Mouse (Mus musculus) lung, embryonic 14.5 days (tissue): Measurements from ENCODE around the gene Sesn2. TPM values are rescaled to one million over a fixed set of nuclear protein-coding genes. Genes with fewer than 3 reads are reported as not detected.

Experiments
- ATAC-seq: fragments of 200-750 bp; cut with Nextera tagmentation; 2 replicates; pipeline ENCODE4 v1.8.0; 2017; ENCODE audit warnings: mild to moderate bottlenecking, moderate TSS enrichment, moderate library complexity; ENCODE audit not compliant: insufficient read depth
- DNase-seq: peaks from one replicate; pipeline ENCODE4 v3.0.0-alpha.2; 2015
- H3K27ac ChIP-seq: fragments of 300-500 bp; sonication (generic); 2 replicates; pipeline ENCODE4 v1.5.1; 2014; ENCODE audit warnings: low read depth, mild to moderate bottlenecking, moderate library complexity
- H3K27me3 ChIP-seq: fragments of 300-500 bp; sonication (generic); 2 replicates; pipeline ENCODE4 v1.6.1; 2014; ENCODE audit warnings: low read length, control low read depth; ENCODE audit not compliant: insufficient read depth
- H3K36me3 ChIP-seq: fragments of 300-500 bp; sonication (generic); 2 replicates; pipeline ENCODE4 v1.6.1; 2014; ENCODE audit warnings: control low read depth; ENCODE audit not compliant: insufficient read depth
- H3K4me1 ChIP-seq: fragments of 300-500 bp; sonication (generic); 2 replicates; pipeline ENCODE4 v1.6.1; 2014; ENCODE audit warnings: antibody characterized with exemption, control low read depth; ENCODE audit not compliant: insufficient read depth
- H3K4me2 ChIP-seq: fragments of 300-500 bp; sonication (generic); 2 replicates; pipeline ENCODE4 v1.6.1; 2014; ENCODE audit warnings: mild to moderate bottlenecking
- H3K4me3 ChIP-seq: fragments of 300-500 bp; sonication (generic); 2 replicates; pipeline ENCODE4 v1.5.1; 2014; ENCODE audit warnings: low read depth, low read length
- H3K9ac ChIP-seq: fragments of 300-500 bp; sonication (generic); 2 replicates; pipeline ENCODE4 v1.6.1; 2014
- H3K9me3 ChIP-seq: fragments of 300-500 bp; sonication (generic); 2 replicates; pipeline ENCODE4 v1.6.1; 2016; ENCODE audit warnings: low read depth, low read length, control low read depth
- CTCF ChIP-seq: IDR thresholded peaks from 2 replicates; pipeline ENCODE4 v1.5.1; 2016; ENCODE audit warnings: antibody characterized with exemption, low read depth
- WGBS: fragments of 180-500 bp; shearing (Covaris S2); extraction: QIAGEN DNeasy Blood & Tissue Kit; methylation state at CpG from one replicate; pipeline ENCODE4 v1.1.7; 2014; 5-methylcytosine and 5-hydroxymethylcytosine counted together
- polyA plus RNA-seq: library from polyadenylated mRNA; unstranded; fragments of >200 nt; fragmentation: Nextera tagmentation; extraction: Ambion mirVana; gene quantifications from 2 replicates; pipeline ENCODE4 v1.2.1, GENCODE M21; 2014

The Sesn2 gene
- polyA plus RNA-seq, 1 experiment from 2014 or later, result 8.6 TPM

- peak overlapping the region; percentile 96 for H3K4me2 ChIP-seq
- DNase-seq (no peak), ATAC-seq (no peak)
- H3K36me3 ChIP-seq, result no peaks in the 10 kb centered on the region
- 29% methylated on average over 14 of the region's 14 CpGs for WGBS
- H3K27ac ChIP-seq, result no peak overlapping the region
- H3K4me3 ChIP-seq, result no peak overlapping the region
- H3K27me3 ChIP-seq, result no peaks in the 10 kb centered on the region
- H3K9me3 ChIP-seq, result no peaks in the 10 kb centered on the region
- H3K9ac ChIP-seq, result no peak overlapping the region
- no peak for TF ChIP-seq CTCF
- peaks cover 7% of the 10 kb centered on the region for H3K4me1 ChIP-seq
Observed at GRCm38 (mm10) chr4:132513395-132514273, 3.3 kb upstream of the Sesn2 start.

GRCm38 (mm10) chr4:132512080-132512479 is 1.8 kb upstream of the Sesn2 start:
- DNase-seq, result no peak
- no peak for ATAC-seq
- Histone ChIP-seq H3K27me3 (no peaks in the 10 kb centered on the region), H3K4me2 (no peak overlapping the region), H3K9me3 (no peaks in the 10 kb centered on the region), H3K36me3 (no peaks in the 10 kb centered on the region), H3K4me1 (peaks cover 9% of the 10 kb centered on the region), H3K27ac (no peak overlapping the region), H3K9ac (no peak overlapping the region), H3K4me3 (no peak overlapping the region)
- TF ChIP-seq CTCF, result no peak
- WGBS, result 57% methylated on average over 3 of the region's 3 CpGs

- Histone ChIP-seq H3K9me3 (no peaks in the 10 kb centered on the region), H3K27ac (peak overlapping the region; percentile 91), H3K4me1 (peaks cover 9% of the 10 kb centered on the region), H3K36me3 (no peaks in the 10 kb centered on the region), H3K9ac (peak overlapping the region; percentile 74), H3K27me3 (no peaks in the 10 kb centered on the region), H3K4me3 (peak overlapping the region; percentile 82), H3K4me2 (peak overlapping the region; percentile 90)
- peak; percentile 85 for ATAC-seq
- WGBS, result under 1% methylated on average over 52 of the region's 52 CpGs
- peak; percentile 93 for DNase-seq
- TF ChIP-seq CTCF, result no peak
Observed at GRCm38 (mm10) chr4:132509621-132510296, 542 bp downstream of the Sesn2 start.

- DNase-seq (no peak), ATAC-seq (no peak)
- H3K4me3 ChIP-seq, result no peak overlapping the region
- peaks cover 5% of the 10 kb centered on the region for H3K4me1 ChIP-seq
- no peaks in the 10 kb centered on the region for H3K36me3 ChIP-seq
- no peak overlapping the region for H3K27ac ChIP-seq
- WGBS, result 45% methylated on average over 2 of the region's 2 CpGs
- no peak overlapping the region; the same call in 1 of the 2 replicates for H3K9ac ChIP-seq
- TF ChIP-seq CTCF, result no peak
- no peaks in the 10 kb centered on the region for H3K9me3 ChIP-seq
- H3K4me2 ChIP-seq, result peak overlapping the region; percentile 16
- no peaks in the 10 kb centered on the region for H3K27me3 ChIP-seq
Observed at GRCm38 (mm10) chr4:132507210-132507609, 3.1 kb downstream of the Sesn2 start.

GRCm38 (mm10) chr4:132506250-132506649 is 4.1 kb downstream of the Sesn2 start:
- no peak overlapping the region for H3K27ac ChIP-seq
- H3K9ac ChIP-seq, result no peak overlapping the region
- no peak overlapping the region for H3K4me3 ChIP-seq
- DNase-seq (no peak), ATAC-seq (no peak)
- H3K4me2 ChIP-seq, result no peak overlapping the region
- no peaks in the 10 kb centered on the region for H3K36me3 ChIP-seq
- H3K4me1 ChIP-seq, result peaks cover 5% of the 10 kb centered on the region
- no peaks in the 10 kb centered on the region for H3K9me3 ChIP-seq
- TF ChIP-seq CTCF, result no peak
- WGBS, result 75% methylated on average over 6 of the region's 6 CpGs
- no peaks in the 10 kb centered on the region for H3K27me3 ChIP-seq

- Histone ChIP-seq H3K4me1 (peaks cover 5% of the 10 kb centered on the region), H3K27ac (no peak overlapping the region), H3K4me2 (no peak overlapping the region), H3K9me3 (no peaks in the 10 kb centered on the region), H3K9ac (no peak overlapping the region), H3K36me3 (no peaks in the 10 kb centered on the region), H3K27me3 (no peaks in the 10 kb centered on the region), H3K4me3 (no peak overlapping the region)
- DNase-seq (no peak), ATAC-seq (no peak)
- WGBS, result 64% methylated on average over 10 of the region's 10 CpGs
- TF ChIP-seq CTCF, result no peak
Observed at GRCm38 (mm10) chr4:132505800-132506199, 4.5 kb downstream of the Sesn2 start.

GRCm38 (mm10) chr4:132505034-132505738 is 5.1 kb downstream of the Sesn2 start:
- Histone ChIP-seq H3K9ac (no peak overlapping the region), H3K9me3 (no peaks in the 10 kb centered on the region), H3K27me3 (no peaks in the 10 kb centered on the region), H3K36me3 (no peaks in the 10 kb centered on the region), H3K4me3 (no peak overlapping the region), H3K27ac (no peak overlapping the region), H3K4me2 (no peak overlapping the region), H3K4me1 (peaks cover 5% of the 10 kb centered on the region)
- no peak for DNase-seq
- 57% methylated on average over 6 of the region's 6 CpGs for WGBS
- ATAC-seq, result no peak
- no peak for TF ChIP-seq CTCF
